Mouse (Mus musculus) left cerebral cortex, postnatal 25 days (tissue): ENCODE data around the gene Acvr2b. TPM values are rescaled to one million over a fixed set of nuclear protein-coding genes. Genes with fewer than 3 reads are reported as not detected.
A peak's percentile ranks its signal among the peaks of the same experiment; 100 is the strongest.
"Not testable (repeated sequence)": the region's sequence is repeated elsewhere in the genome, so short reads cannot be mapped to it uniquely, and the experiment has no call there.

Experiments used
- DNase-seq, 2 experiments: peaks; one replicate each; pipeline ENCODE4 v3.0.0; 2022; ENCODE audit warnings: low spot score in 2 of 2, mixed read lengths in 1 of 2
- intact Hi-C: fragments of 180-260 bp; cut with DNase I; formaldehyde crosslinking; loops from one replicate; pipeline ENCODE4 v1.15.1; 2025
- total RNA-seq, 2 experiments: library from RNA; stranded (reverse); gene quantifications; 2 replicates each; pipeline ENCODE4 v1.2.3; 2021

Gene Acvr2b
- total RNA-seq, result 10 to 100 TPM; 14.9 to 17.7 TPM

GRCm38 (mm10) chr9:119401801-119402214, at the start of gene Acvr2b:
TSS of gene Acvr2b (plus strand) at chr9:119402118.
- DNase-seq, result peak; percentile 93
- intact Hi-C loops, result loop anchor here (2.0 to 5.0 kb wide), 2 partner anchors 35 to 45 kb away; partner anchors contain the start of gene Xylb

GRCm38 (mm10) chr9:119353926-119354325, 48.0 kb upstream of the Acvr2b start:
- intact Hi-C loops, result loop anchor here (10.0 kb wide), 1 partner anchor 199 kb away; the partner anchor contains the start of genes Acaa1b and Gm47289
- DNase-seq, result no peak

GRCm38 (mm10) chr9:119355943-119356342, 46.0 kb upstream of the Acvr2b start:
- peak in 1 of 2 experiments; percentile 62 for DNase-seq
- intact Hi-C loops, result loop anchor here (2.0 to 10.0 kb wide), 4 partner anchors 33 to 201 kb away; partner anchors contain the start of genes Acaa1b, Acvr2b, Gm47289 and Oxsr1

GRCm38 (mm10) chr9:119357331-119358057, 44.4 kb upstream of the Acvr2b start, which contains the start of gene Xylb:
TSS of gene Xylb (plus strand) at chr9:119357381.
- peak; percentile 87 to 88 for DNase-seq

DNA sequence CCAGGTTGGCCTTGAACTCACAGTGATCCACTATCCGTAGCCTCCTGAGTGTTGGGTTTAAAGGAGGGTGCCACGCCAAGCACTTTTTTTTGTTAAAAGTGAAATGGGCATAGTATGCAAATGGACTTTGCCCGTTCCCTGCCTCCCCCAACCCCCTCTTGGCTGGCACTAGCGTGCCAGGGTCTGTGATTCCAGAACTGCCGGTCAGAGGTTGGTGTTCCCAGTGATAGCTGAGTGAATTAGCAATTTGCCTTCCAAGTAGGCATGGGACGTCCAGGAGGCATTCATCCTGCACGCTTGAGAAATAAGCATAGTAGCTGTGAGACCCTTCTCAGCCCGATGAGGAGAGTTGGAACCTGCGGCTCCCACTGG, 43.9 kb upstream of the Acvr2b start:
- no peak for DNase-seq
- intact Hi-C loops, result loop anchor here (10.0 kb wide), 1 partner anchor 203 kb away; the partner anchor contains the start of genes Acaa1b and Gm47289

More at GRCm38 (mm10) chr9:119357331-119358057, 44.4 kb upstream of the Acvr2b start, which contains the start of gene Xylb:
- intact Hi-C loops, result loop anchor here (2.0 to 10.0 kb wide), 4 partner anchors 35 to 203 kb away; partner anchors contain the start of genes Acaa1b, Acvr2b, Gm47289 and Oxsr1

DNA sequence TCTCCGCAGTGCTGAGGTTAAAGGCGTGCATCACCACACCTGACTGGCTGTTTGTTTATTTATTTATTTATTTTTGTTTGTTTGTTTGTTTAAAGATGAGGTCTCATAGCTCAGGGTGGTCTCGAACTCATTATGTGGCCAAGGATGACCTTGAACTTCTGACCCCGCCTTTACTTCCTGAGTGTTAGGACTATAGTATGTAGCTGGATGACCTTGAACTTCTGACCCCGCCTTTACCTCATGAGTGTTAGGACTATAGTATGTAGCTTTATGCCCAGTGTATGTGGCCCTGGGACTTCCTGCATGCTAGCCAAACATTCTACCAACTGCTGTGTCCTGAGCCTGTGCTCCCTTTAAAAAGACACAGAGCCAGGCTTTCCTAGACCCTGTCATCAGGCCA, 40.5 kb upstream of the Acvr2b start:
- DNase-seq, result no peak
- intact Hi-C loops, result no loop called here

- no peak for DNase-seq
- intact Hi-C loops, result no loop called here
These were observed 38.7 kb upstream of the Acvr2b start for GRCm38 (mm10) chr9:119363229-119363628.

DNA sequence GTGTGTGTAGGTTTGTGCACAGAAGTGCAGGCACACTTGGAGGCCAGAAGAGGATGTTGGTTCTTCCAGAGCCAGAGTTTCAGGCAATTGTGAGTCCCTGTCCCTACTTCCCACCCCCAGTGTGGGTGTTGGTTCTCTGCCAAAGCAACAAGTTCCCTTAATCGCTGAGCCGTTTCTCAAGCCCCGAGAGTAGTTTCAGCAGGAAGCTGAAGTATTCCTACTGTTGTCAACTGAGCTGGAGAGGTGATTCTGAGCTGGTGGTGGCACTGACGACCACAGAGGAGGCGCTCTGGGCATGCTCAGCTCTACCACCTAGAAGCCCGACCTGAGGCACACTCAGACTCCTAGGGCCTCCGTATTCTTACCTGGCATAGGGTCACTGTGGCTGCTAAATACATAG, 36.6 kb upstream of the Acvr2b start, which contains the start of gene Slc22a14:
TSS of gene Slc22a14 (minus strand) at position 270 of the 400 bp plus-strand sequence.
- peak in 1 of 2 experiments; percentile 43 for DNase-seq
- intact Hi-C loops, result no loop called here

DNA sequence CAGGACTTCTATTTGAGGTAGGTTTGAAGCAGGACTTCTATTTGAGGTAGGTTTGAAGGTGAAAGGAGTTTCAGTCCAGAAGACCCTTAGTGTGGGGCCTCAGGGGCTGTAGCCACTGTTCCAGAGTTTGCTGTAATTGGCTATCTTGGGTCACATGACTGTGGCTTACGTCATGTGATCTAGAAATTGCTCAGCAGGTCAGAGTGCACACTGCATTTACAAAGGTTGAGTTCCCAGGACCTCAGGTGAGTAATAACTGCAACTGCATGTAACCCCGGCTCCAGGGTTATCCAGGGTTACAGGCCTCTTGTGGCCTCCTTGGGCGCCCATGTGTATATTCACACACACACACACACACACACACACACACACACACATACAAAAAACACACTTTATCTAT, 33.6 kb upstream of the Acvr2b start:
- no peak for DNase-seq
- intact Hi-C loops, result no loop called here

- intact Hi-C loops, DNase-seq: not testable (repeated sequence)
These were observed 31.1 kb upstream of the Acvr2b start for GRCm38 (mm10) chr9:119370770-119371169.

GRCm38 (mm10) chr9:119371251-119371650, 30.7 kb upstream of the Acvr2b start:
- DNase-seq, result no peak
- intact Hi-C loops, result no loop called here

DNA sequence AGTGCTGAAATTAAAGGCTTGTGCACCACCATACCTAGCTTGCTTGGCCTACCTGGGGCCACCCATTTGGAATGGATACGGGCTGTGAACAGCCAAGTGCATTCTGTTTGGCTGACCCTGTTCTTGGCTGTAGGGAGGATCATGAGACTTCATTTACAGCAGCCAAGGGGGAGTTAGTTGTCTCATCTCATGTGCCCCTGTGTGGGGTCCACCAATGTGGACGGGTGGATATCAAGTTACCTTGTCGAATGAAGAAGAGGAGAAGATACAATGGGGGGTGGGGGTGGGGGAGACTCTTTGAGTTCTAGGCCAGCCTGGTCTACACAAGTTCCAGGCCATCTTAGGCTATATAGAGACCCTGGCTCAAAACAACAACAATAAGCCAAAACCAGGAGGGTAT, 26.9 kb upstream of the Acvr2b start:
- intact Hi-C loops, result no loop called here
- no peak for DNase-seq

DNA sequence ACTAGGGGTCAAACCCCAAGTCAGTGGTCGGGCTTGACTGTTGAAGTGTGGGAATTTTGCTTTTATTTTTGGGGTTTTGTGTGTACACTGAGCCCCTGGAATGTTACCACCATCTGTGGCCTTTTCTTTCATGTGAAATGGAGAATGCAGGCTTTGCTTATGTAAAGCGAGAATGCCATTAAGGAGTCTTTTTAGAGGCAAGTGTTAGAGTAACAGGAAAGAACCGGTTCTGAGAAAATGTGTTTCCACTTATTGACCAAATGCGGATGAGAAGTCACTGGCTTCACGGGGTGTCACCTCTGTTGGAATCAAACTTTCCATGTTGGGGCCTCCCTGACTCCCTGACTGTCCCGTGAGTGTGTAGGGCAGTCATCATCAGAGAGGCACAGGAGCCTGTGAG, 26.4 kb upstream of the Acvr2b start:
- intact Hi-C loops, result no loop called here
- DNase-seq, result no peak

- DNase-seq, result no peak
- intact Hi-C loops, result no loop called here
These were observed 23.7 kb upstream of the Acvr2b start for GRCm38 (mm10) chr9:119378231-119378630.

GRCm38 (mm10) chr9:119382603-119383002, 19.3 kb upstream of the Acvr2b start:
- intact Hi-C loops, result no loop called here
- peak; percentile 16 to 46 for DNase-seq

- intact Hi-C loops, result no loop called here
- DNase-seq, result no peak
These were observed 13.0 kb upstream of the Acvr2b start for GRCm38 (mm10) chr9:119388956-119389355.

DNA sequence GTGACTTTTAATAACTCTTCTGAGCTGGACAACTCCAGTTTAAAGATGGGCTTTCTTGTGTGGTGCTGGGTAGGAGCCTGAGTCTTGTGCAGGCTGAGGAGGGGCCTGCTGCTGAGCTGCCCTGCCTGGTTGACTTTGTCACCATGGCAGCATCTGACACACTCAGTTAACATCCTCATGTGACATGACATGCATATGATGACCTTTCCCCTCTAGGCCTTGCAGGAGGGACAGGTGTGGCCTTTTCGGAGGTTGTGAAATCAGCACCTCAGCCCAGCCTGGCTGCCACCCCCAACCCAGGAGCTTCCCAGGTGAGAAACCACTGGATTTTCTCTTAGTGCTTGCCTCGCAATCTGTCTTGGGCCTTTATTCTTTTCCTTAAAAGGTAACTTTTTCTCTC, 11.7 kb upstream of the Acvr2b start:
- intact Hi-C loops, result no loop called here

DNA sequence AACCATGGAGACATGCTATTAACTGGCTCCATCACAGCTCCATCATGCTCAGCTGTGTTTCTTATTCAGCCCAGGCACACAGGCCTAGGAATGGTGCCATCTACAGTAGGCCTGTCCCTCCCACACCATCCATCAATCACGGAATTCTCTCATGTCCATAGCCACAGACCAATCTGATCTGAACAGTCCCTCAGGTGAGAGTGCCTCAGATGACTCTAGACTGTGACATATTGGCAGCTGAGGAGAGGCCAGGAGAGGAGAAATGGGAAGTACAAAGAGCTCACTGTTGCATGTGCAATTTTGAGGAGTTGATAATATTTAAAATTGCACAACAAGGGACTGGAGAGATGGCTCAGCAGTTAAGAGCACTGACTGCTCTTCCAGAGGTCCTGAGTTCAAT, 7.1 kb upstream of the Acvr2b start:
- no peak for DNase-seq
- intact Hi-C loops, result no loop called here

More for the DNA sequence above, 11.7 kb upstream of the Acvr2b start:
- no peak for DNase-seq

DNA sequence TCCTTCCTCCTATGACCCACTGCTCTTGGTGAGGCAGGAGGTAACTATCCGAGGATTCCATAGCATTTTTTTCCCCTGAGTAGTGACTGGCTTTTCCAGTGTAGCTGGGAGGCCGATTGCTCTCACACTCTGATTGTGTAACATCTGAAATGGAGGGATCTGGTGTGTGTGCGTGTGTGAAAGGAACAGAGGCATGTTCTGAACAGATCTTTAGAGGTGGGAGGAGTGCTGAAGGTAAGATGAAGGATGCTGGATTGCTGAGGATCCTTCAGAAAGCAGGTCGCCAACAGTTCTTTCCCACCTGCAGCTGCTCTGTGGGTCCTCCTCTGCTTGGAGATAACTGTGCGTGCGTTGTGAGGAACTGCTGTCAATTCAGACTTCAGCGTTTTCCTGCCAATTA, 567 bp upstream of the Acvr2b start:
- intact Hi-C loops, result loop anchor here (5.0 kb wide), 1 partner anchor 36 kb away; no protein-coding TSS in a partner anchor
- peak in 1 of 2 experiments; percentile 63 for DNase-seq
